Mouse (Mus musculus) erythroblast, embryonic 14.5 days (primary cell): Measurements from ENCODE around the gene Rhot2.

Experiments used
- GATA1 ChIP-seq: IDR thresholded peaks from 2 replicates; pipeline ENCODE4 v1.6.1; 2012; ENCODE audit warnings: low read length, inconsistent platforms, mixed read lengths
- TAL1 ChIP-seq: IDR thresholded peaks from 3 replicates; pipeline ENCODE4 v1.6.1; 2012; ENCODE audit warnings: low read length, inconsistent platforms, mixed read lengths

DNA sequence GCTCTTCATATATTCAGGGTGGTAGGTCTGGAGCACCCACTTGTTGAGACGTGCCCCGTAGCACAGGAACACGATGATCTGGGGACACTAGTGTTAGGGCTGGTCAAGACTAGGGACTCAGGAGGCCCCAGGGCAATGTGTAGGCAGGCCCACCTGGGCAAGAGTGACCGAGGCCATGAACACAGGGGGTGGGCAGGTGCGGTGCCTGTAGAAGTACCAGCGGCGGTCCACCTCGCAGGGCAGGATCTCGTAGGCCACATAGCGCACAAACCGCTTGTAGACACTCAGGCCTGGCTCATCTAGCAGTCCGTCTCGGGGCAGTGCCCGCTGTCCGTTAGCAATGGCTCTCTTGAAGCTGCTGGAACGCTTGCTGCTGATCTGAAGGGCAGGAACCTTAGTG, 8.8 kb downstream of the Rhot2 start:
- TF ChIP-seq TAL1, result no peak
- no peak for TF ChIP-seq GATA1
